In genomic region chr4:87647932-87648911, GRCm38 (mm10) we compare ENCODE assay signal across 8 mouse cellular contexts.
DNase-seq lines count a peak whose midpoint lies in the region; ATAC-seq and TF ChIP-seq lines count a peak whose summit lies in the region.

No protein-coding gene starts in this region.

- 20% methylated on average over 26 of the region's 26 CpGs for WGBS in heart, embryonic 13.5 days
- WGBS in kidney, postnatal 0 days, result 8% methylated on average over 26 of the region's 26 CpGs
- 14% methylated on average over 26 of the region's 26 CpGs for WGBS in stomach, embryonic 14.5 days

- peaks cover 11% of the 10 kb centered on the region for H3K4me1 ChIP-seq in heart, embryonic 13.5 days
- H3K4me1 ChIP-seq in kidney, postnatal 0 days (replicated peaks; ENCODE audit: insufficient read depth, low read length), result 0 out of 2 replicates have a peak, but pooled peaks cover 11% of the 10 kb centered on the region
- peaks cover 6% of the 10 kb centered on the region; the same call in 1 of the 2 replicates for H3K4me1 ChIP-seq in stomach, embryonic 14.5 days (ENCODE audit: control insufficient read depth, insufficient read depth, low read length)

- H3K4me3 ChIP-seq in heart, embryonic 13.5 days, result peak overlapping the region; percentile 47
- peak overlapping the region; percentile 15 for H3K4me3 ChIP-seq in kidney, postnatal 0 days (replicated peaks; ENCODE audit: low read depth, low read length)
- H3K4me3 ChIP-seq in stomach, embryonic 14.5 days (ENCODE audit: low read depth, low read length), result peak overlapping the region; percentile 27

- H3K27me3 ChIP-seq in heart, embryonic 13.5 days (replicated peaks), result no peaks in the 10 kb centered on the region
- H3K27me3 ChIP-seq in kidney, postnatal 0 days (ENCODE audit: insufficient read depth, low read length), result no peaks in the 10 kb centered on the region
- no peaks in the 10 kb centered on the region for H3K27me3 ChIP-seq in stomach, embryonic 14.5 days (ENCODE audit: control insufficient read depth, insufficient read depth, low read length)

- peak; percentile 9 to 35 for DNase-seq in heart, adult 18-20 months
- no peak for DNase-seq in heart, adult 11 months
- DNase-seq in brain, adult 2 months (ENCODE audit: low read depth, low spot score), result peak; percentile 45
- DNase-seq in kidney, postnatal 0 days (ENCODE audit: low spot score), result peak; percentile 54
- peak; percentile 43 for DNase-seq in lung, postnatal 14 days

- no peak for ATAC-seq in heart, embryonic 13.5 days (ENCODE audit: extremely low read depth, insufficient number of reproducible peaks, low FRiP score, low TSS enrichment)
- peak; percentile 88 for ATAC-seq in kidney, postnatal 0 days (replicated peaks; ENCODE audit: low FRiP score, low read depth)
- ATAC-seq in stomach, embryonic 14.5 days (ENCODE audit: insufficient number of reproducible peaks, insufficient read depth, low FRiP score, low read depth), result peak; percentile 51; the same call in 1 of the 2 replicates
- ATAC-seq in megakaryocyte-erythroid progenitor cell, adult 5-6 weeks (replicated peaks; ENCODE audit: low FRiP score, low TSS enrichment, poor library complexity, severe bottlenecking), result no peak

- no peak for TF ChIP-seq CTCF in kidney, postnatal 0 days (IDR thresholded peaks at IDR 0.05; ENCODE audit: low read depth)

- H3K27ac ChIP-seq in heart, embryonic 13.5 days (replicated peaks), result peak overlapping the region; percentile 31
- no peak overlapping the region for H3K27ac ChIP-seq in kidney, postnatal 0 days
- peak overlapping the region; percentile 18; the same call in 1 of the 2 replicates for H3K27ac ChIP-seq in stomach, embryonic 14.5 days (ENCODE audit: low read length)

- peaks cover 6% of the 10 kb centered on the region; the same call in 1 of the 2 replicates for H3K9me3 ChIP-seq in heart, embryonic 13.5 days
- no peaks in the 10 kb centered on the region for H3K9me3 ChIP-seq in kidney, postnatal 0 days (replicated peaks; ENCODE audit: low read length)
- H3K9me3 ChIP-seq in stomach, embryonic 14.5 days (ENCODE audit: control insufficient read depth, low read depth, low read length), result no peaks in the 10 kb centered on the region

- no peaks in the 10 kb centered on the region for H3K36me3 ChIP-seq in heart, embryonic 13.5 days
- no peaks in the 10 kb centered on the region for H3K36me3 ChIP-seq in kidney, postnatal 0 days (ENCODE audit: insufficient read depth, low read length)
- H3K36me3 ChIP-seq in stomach, embryonic 14.5 days (ENCODE audit: control insufficient read depth, insufficient read depth, low read length), result no peaks in the 10 kb centered on the region

- H3K4me2 ChIP-seq in heart, embryonic 13.5 days, result peak overlapping the region; percentile 71
- H3K4me2 ChIP-seq in kidney, postnatal 0 days (ENCODE audit: low read length), result peak overlapping the region; percentile 54
- peak overlapping the region; percentile 64 for H3K4me2 ChIP-seq in stomach, embryonic 14.5 days (replicated peaks; ENCODE audit: low read depth, low read length)

- peak overlapping the region; percentile 73 for H3K9ac ChIP-seq in heart, embryonic 13.5 days
- 0 out of 2 replicates have a peak overlapping the region, but pooled peaks have one; percentile 15 for H3K9ac ChIP-seq in kidney, postnatal 0 days (ENCODE audit: low read depth, low read length)
- H3K9ac ChIP-seq in stomach, embryonic 14.5 days (replicated peaks; ENCODE audit: low read depth, low read length), result 0 out of 2 replicates have a peak overlapping the region, but pooled peaks have one; percentile 18

Comparison
In these comparisons a context has a peak if more than half of its experiments do, and no peak if none do; other contexts are left out.
1. ATAC-seq: peak in kidney, postnatal 0 days (single experiment) and stomach, embryonic 14.5 days (single experiment); none in heart, embryonic 13.5 days (single experiment) and megakaryocyte-erythroid progenitor cell, adult 5-6 weeks (single experiment).
2. H3K9ac ChIP-seq: peak in every context shown above with its lines; median percentile 73 in heart, embryonic 13.5 days; 18 in stomach, embryonic 14.5 days; 15 in kidney, postnatal 0 days.
3. Peak in every context shown above with its lines, with median percentiles within 50 percentile points of each other: H3K4me2 ChIP-seq and H3K4me3 ChIP-seq.